ENCODE assay signal across 9 mouse cellular contexts in the genomic region with DNA sequence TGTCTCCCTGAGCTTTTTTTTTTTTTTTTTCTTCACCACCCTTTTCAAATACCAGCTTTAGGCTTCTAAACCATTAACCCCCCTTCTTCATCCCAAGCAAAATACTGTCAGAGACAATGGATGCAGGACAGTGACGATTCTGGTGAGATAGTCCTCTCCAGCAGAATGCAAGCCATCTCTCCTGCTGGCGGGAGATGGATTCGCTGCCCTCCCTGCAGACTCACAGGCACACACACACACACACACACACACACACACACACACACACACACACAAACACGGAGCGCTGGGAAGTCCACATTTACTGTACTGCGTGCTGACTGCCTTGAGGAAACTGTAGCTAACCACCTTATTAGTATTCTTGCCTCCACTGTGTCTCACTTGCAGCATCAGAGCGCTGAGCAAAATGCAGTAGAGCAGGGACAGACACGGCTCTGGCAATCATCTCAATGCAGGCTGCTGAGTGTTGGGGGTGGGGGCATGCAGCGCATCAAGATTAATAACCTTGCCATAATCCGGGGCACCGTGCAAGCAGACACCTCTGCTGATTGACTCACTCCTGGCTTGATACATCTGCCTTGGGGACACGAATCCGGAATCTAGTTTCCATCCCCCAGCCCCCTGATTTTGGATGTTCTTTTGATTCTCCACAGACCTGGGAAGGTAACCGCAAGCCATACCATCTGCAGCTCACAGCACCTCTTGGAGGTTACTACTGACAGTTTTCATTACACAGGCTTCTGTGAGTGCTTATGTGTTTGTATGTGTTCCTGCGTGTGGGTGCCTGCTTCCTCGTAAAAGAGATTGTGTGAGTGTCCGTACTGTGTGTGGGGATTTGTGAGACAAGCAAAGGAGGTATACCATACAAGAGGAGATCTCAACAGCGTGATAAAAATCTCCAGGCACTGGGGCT. TPM values are rescaled to one million over a fixed set of nuclear protein-coding genes. Genes with fewer than 3 reads are reported as not detected.
DNase-seq lines count a peak whose midpoint lies in the region; ATAC-seq lines count a peak whose summit lies in the region.
"Had no signal": no experiment of that assay in that cellular context is flagged by ENCODE, and none has a peak within 500 bp of the region (broad histone marks: within the 10 kb centered on the region; RNA-seq: fewer than 3 reads in every experiment).

TSS of gene Lrrc4c (plus strand) at position 783 of the 913 bp plus-strand sequence.

- H3K27ac ChIP-seq in heart, embryonic 10.5 days: no peak within 1 kb of the TSS
- H3K27ac ChIP-seq in neural tube, embryonic 12.5 days: peak within 1 kb of the TSS; percentile 59

- H3K9ac ChIP-seq in neural tube, embryonic 12.5 days: peak within 1 kb of the TSS; percentile 52

- peak; percentile 69 for ATAC-seq in frontal cortex, adult (ENCODE audit: low TSS enrichment)
- ATAC-seq in neural tube, embryonic 12.5 days (ENCODE audit: low FRiP score, low read depth): peak; percentile 87

- H3K4me3 ChIP-seq in heart, embryonic 10.5 days: peak within 1 kb of the TSS; percentile 51
- H3K4me3 ChIP-seq in neural tube, embryonic 12.5 days: peak within 1 kb of the TSS; percentile 40
- H3K4me3 ChIP-seq: myocyte had no signal

- H3K9me3 ChIP-seq in heart, embryonic 10.5 days: no peaks in the 10 kb centered on the region
- H3K9me3 ChIP-seq in neural tube, embryonic 12.5 days: no peaks in the 10 kb centered on the region

- peak within 1 kb of the TSS; percentile 72 for H3K4me2 ChIP-seq in neural tube, embryonic 12.5 days (replicated peaks)

- H3K36me3 ChIP-seq in heart, embryonic 10.5 days: no peaks in the 10 kb centered on the region
- H3K36me3 ChIP-seq in neural tube, embryonic 12.5 days: no peaks in the 10 kb centered on the region

- H3K27me3 ChIP-seq in heart, embryonic 10.5 days (ENCODE audit: insufficient read depth, poor library complexity, severe bottlenecking): no peaks in the 10 kb centered on the region
- no peaks in the 10 kb centered on the region for H3K27me3 ChIP-seq in neural tube, embryonic 12.5 days (replicated peaks)

- peaks cover 8% of the 10 kb centered on the region; the same call in 1 of the 2 replicates for H3K4me1 ChIP-seq in heart, embryonic 10.5 days
- peaks cover 6% of the 10 kb centered on the region; the same call in 1 of the 2 replicates for H3K4me1 ChIP-seq in neural tube, embryonic 12.5 days

- DNase-seq in heart, embryonic 10.5 days (ENCODE audit: low spot score): no peak
- DNase-seq in heart, postnatal 4 days: no peak
- peak; percentile 82 for DNase-seq in cerebellum, adult 9-10 months
- peak; percentile 34 to 53 for DNase-seq in left cerebral cortex, adult 18-20 months (ENCODE audit: low spot score in 2 of 2)
- no peak for DNase-seq in yolk sac, embryonic 10.5 days (ENCODE audit: low spot score)
- no peak for DNase-seq in thymus, postnatal 4 days

- WGBS in heart, embryonic 10.5 days: 21% methylated on average over 18 of the region's 18 CpGs
- WGBS in neural tube, embryonic 12.5 days: 3% methylated on average over 18 of the region's 18 CpGs

RNA-seq across cellular contexts. Expression of gene Lrrc4c, which starts in this region (rescaled TPM):
- polyA plus RNA-seq in heart, embryonic 10.5 days (2016; fragmentation: Nextera tagmentation; extraction: Ambion mirVana): 0.16 and 0.39 TPM in 2 replicates
- total RNA-seq in heart, postnatal 4 days (2021): under 1 TPM; 0.67 to 0.70 TPM
- 100 to 1,000 TPM; 109 to 124 TPM for total RNA-seq in left cerebral cortex, adult 18-20 months (2021)
- 14.1 and 14.7 TPM in 2 replicates for polyA plus RNA-seq in neural tube, embryonic 12.5 days (2016; fragmentation: Nextera tagmentation; extraction: Ambion mirVana)

Comparison
In these comparisons a context has a peak if more than half of its experiments do, and no peak if none do; other contexts are left out.
1. RNA of gene Lrrc4c (total RNA-seq): 109 to 124 TPM in left cerebral cortex, adult 18-20 months; 0.67 to 0.70 TPM in heart, postnatal 4 days; every median in the first group is over 10 times any median in the second.
2. RNA of gene Lrrc4c (polyA plus RNA-seq): 14.1 to 14.7 TPM in neural tube, embryonic 12.5 days; 0.16 to 0.39 TPM in heart, embryonic 10.5 days; every median in the first group is over 10 times any median in the second.
3. DNase-seq: peak in cerebellum, adult 9-10 months (single experiment) and left cerebral cortex, adult 18-20 months (2 of 2); none in heart, embryonic 10.5 days (single experiment), heart, postnatal 4 days (single experiment), yolk sac, embryonic 10.5 days (single experiment) and thymus, postnatal 4 days (single experiment).